Mouse (Mus musculus): ENCODE data around the gene Hacd3. TPM values are rescaled to one million over a fixed set of nuclear protein-coding genes. Genes with fewer than 3 reads are reported as not detected.

Hacd3 gene
- polyA plus RNA-seq, 1 experiment from 2014 or later: 71.9 TPM

GRCm38 (mm10) chr9:64980548-64980947 lies 40.9 kb downstream of the Hacd3 start:
- Histone ChIP-seq H3K27ac (no peak overlapping the region), H3K4me2 (no peak overlapping the region), H3K27me3 (replicated peaks) (no peaks in the 10 kb centered on the region), H3K4me1 (peaks cover 28% of the 10 kb centered on the region), H3K9ac (no peak overlapping the region), H3K4me3 (no peak overlapping the region), H3K9me3 (replicated peaks) (no peaks in the 10 kb centered on the region), H3K36me3 (peaks cover 98% of the 10 kb centered on the region)
- WGBS (ENCODE audit: insufficient replicate concordance): 76% methylated on average over 3 of the region's 3 CpGs
- ATAC-seq: no peak

GRCm38 (mm10) chr9:64960978-64961320 lies 60.5 kb downstream of the Hacd3 start:
- peak overlapping the region; percentile 75 for H3K4me2 ChIP-seq
- no peaks in the 10 kb centered on the region for H3K27me3 ChIP-seq (replicated peaks)
- WGBS (ENCODE audit: insufficient replicate concordance): 3% methylated on average over 17 of the region's 17 CpGs
- H3K4me3 ChIP-seq: peak overlapping the region; percentile 79
- H3K9me3 ChIP-seq (replicated peaks): no peaks in the 10 kb centered on the region
- peak overlapping the region; percentile 91 for H3K27ac ChIP-seq
- peak overlapping the region; percentile 86 for H3K9ac ChIP-seq
- H3K36me3 ChIP-seq: peaks cover 38% of the 10 kb centered on the region
- H3K4me1 ChIP-seq: peaks cover 34% of the 10 kb centered on the region
- peak; percentile 83 for ATAC-seq

GRCm38 (mm10) chr9:64960117-64960977 lies 61.1 kb downstream of the Hacd3 start, which contains the start of gene Ints14:
Gene Ints14, plus strand, starts transcription at chr9:64960905.
- H3K36me3 ChIP-seq: peaks cover 32% of the 10 kb centered on the region
- no peaks in the 10 kb centered on the region for H3K27me3 ChIP-seq (replicated peaks)
- ATAC-seq: peak; percentile 94
- H3K4me2 ChIP-seq: peak within 1 kb of the TSS; percentile 75
- peak within 1 kb of the TSS; percentile 79 for H3K4me3 ChIP-seq
- H3K9me3 ChIP-seq (replicated peaks): no peaks in the 10 kb centered on the region
- peaks cover 38% of the 10 kb centered on the region for H3K4me1 ChIP-seq
- H3K9ac ChIP-seq: peak within 1 kb of the TSS; percentile 86
- H3K27ac ChIP-seq: peak within 1 kb of the TSS; percentile 91
- WGBS (ENCODE audit: insufficient replicate concordance): 10% methylated on average over 29 of the region's 29 CpGs

GRCm38 (mm10) chr9:64957276-64957675 lies 64.2 kb downstream of the Hacd3 start:
- no peak overlapping the region for H3K4me3 ChIP-seq
- no peak overlapping the region for H3K27ac ChIP-seq
- peaks cover 1% of the 10 kb centered on the region for H3K36me3 ChIP-seq
- 85% methylated on average over 2 of the region's 3 CpGs for WGBS (ENCODE audit: insufficient replicate concordance)
- H3K9me3 ChIP-seq (replicated peaks): no peaks in the 10 kb centered on the region
- H3K27me3 ChIP-seq (replicated peaks): peaks cover 5% of the 10 kb centered on the region; the same call in 1 of the 2 replicates
- no peak overlapping the region for H3K4me2 ChIP-seq
- H3K9ac ChIP-seq: no peak overlapping the region
- peaks cover 57% of the 10 kb centered on the region for H3K4me1 ChIP-seq
- ATAC-seq: no peak

- Histone ChIP-seq H3K27ac (peak overlapping the region; percentile 71), H3K9me3 (replicated peaks) (no peaks in the 10 kb centered on the region), H3K27me3 (replicated peaks) (peaks cover 14% of the 10 kb centered on the region), H3K4me3 (peak overlapping the region; percentile 46), H3K4me2 (peak overlapping the region; percentile 67), H3K4me1 (peaks cover 58% of the 10 kb centered on the region), H3K36me3 (no peaks in the 10 kb centered on the region), H3K9ac (peak overlapping the region; percentile 38)
- no peak for ATAC-seq
- WGBS (ENCODE audit: insufficient replicate concordance): 6% methylated on average over 12 of the region's 12 CpGs
Measured at GRCm38 (mm10) chr9:64956337-64956736, 65.2 kb downstream of the Hacd3 start.

- Histone ChIP-seq H3K27ac (peak overlapping the region; percentile 37; the same call in 1 of the 2 replicates), H3K27me3 (replicated peaks) (peaks cover 45% of the 10 kb centered on the region), H3K36me3 (no peaks in the 10 kb centered on the region), H3K4me3 (no peak overlapping the region), H3K9ac (0 out of 2 replicates have a peak overlapping the region, but pooled peaks have one; percentile 9), H3K4me1 (peaks cover 38% of the 10 kb centered on the region), H3K4me2 (peak overlapping the region; percentile 33), H3K9me3 (replicated peaks) (no peaks in the 10 kb centered on the region)
- WGBS (ENCODE audit: insufficient replicate concordance): 19% methylated on average over 7 of the region's 7 CpGs
- ATAC-seq: peak; percentile 84
Measured at GRCm38 (mm10) chr9:64953190-64953589, 68.3 kb downstream of the Hacd3 start.

- Histone ChIP-seq H3K4me3 (no peak overlapping the region), H3K27ac (no peak overlapping the region), H3K4me1 (peaks cover 40% of the 10 kb centered on the region), H3K9ac (no peak overlapping the region), H3K36me3 (no peaks in the 10 kb centered on the region), H3K4me2 (0 out of 2 replicates have a peak overlapping the region, but pooled peaks have one; percentile 33), H3K9me3 (replicated peaks) (no peaks in the 10 kb centered on the region), H3K27me3 (replicated peaks) (peaks cover 54% of the 10 kb centered on the region)
- WGBS (ENCODE audit: insufficient replicate concordance): 29% methylated on average over 5 of the region's 5 CpGs
- no peak for ATAC-seq
Measured at GRCm38 (mm10) chr9:64952055-64952454, 69.4 kb downstream of the Hacd3 start.

- peak within 1 kb of the TSS; percentile 33; the same call in 1 of the 2 replicates for H3K4me2 ChIP-seq
- no peak within 1 kb of the TSS for H3K4me3 ChIP-seq
- H3K9ac ChIP-seq: no peak within 1 kb of the TSS
- peaks cover 54% of the 10 kb centered on the region for H3K27me3 ChIP-seq (replicated peaks)
- no peak for ATAC-seq
- 38% methylated on average over 11 of the region's 11 CpGs for WGBS (ENCODE audit: insufficient replicate concordance)
- no peak within 1 kb of the TSS for H3K27ac ChIP-seq
- no peaks in the 10 kb centered on the region for H3K9me3 ChIP-seq (replicated peaks)
- peaks cover 34% of the 10 kb centered on the region for H3K4me1 ChIP-seq
- no peaks in the 10 kb centered on the region for H3K36me3 ChIP-seq
Measured at GRCm38 (mm10) chr9:64951161-64951657, 70.3 kb downstream of the Hacd3 start, which contains the start of gene Slc24a1. Gene Slc24a1, minus strand, starts transcription at chr9:64951607.

- peaks cover 78% of the 10 kb centered on the region for H3K27me3 ChIP-seq (replicated peaks)
- H3K9ac ChIP-seq: no peak overlapping the region
- no peaks in the 10 kb centered on the region for H3K36me3 ChIP-seq
- H3K4me1 ChIP-seq: peaks cover 21% of the 10 kb centered on the region
- no peak for ATAC-seq
- H3K4me3 ChIP-seq: no peak overlapping the region
- H3K9me3 ChIP-seq (replicated peaks): no peaks in the 10 kb centered on the region
- WGBS (ENCODE audit: insufficient replicate concordance): 67% methylated on average over 9 of the region's 9 CpGs
- no peak overlapping the region for H3K27ac ChIP-seq
- no peak overlapping the region for H3K4me2 ChIP-seq
Measured at GRCm38 (mm10) chr9:64947483-64948095, 73.9 kb downstream of the Hacd3 start.

- Histone ChIP-seq H3K27ac (no peak overlapping the region), H3K4me3 (no peak overlapping the region), H3K27me3 (replicated peaks) (peaks cover 49% of the 10 kb centered on the region), H3K36me3 (no peaks in the 10 kb centered on the region), H3K9me3 (replicated peaks) (no peaks in the 10 kb centered on the region), H3K4me1 (peaks cover 24% of the 10 kb centered on the region), H3K9ac (no peak overlapping the region), H3K4me2 (no peak overlapping the region)
- WGBS (ENCODE audit: insufficient replicate concordance): 43% methylated on average over 11 of the region's 11 CpGs
- ATAC-seq: no peak
Measured at GRCm38 (mm10) chr9:64943997-64944396, 77.5 kb downstream of the Hacd3 start.

GRCm38 (mm10) chr9:64941650-64942049 lies 79.8 kb downstream of the Hacd3 start:
- Histone ChIP-seq H3K9ac (no peak overlapping the region), H3K4me2 (no peak overlapping the region), H3K9me3 (replicated peaks) (no peaks in the 10 kb centered on the region), H3K27ac (no peak overlapping the region), H3K4me3 (no peak overlapping the region), H3K36me3 (no peaks in the 10 kb centered on the region), H3K4me1 (peaks cover 40% of the 10 kb centered on the region), H3K27me3 (replicated peaks) (peaks cover 31% of the 10 kb centered on the region)
- WGBS (ENCODE audit: insufficient replicate concordance): 80% methylated on average over 4 of the region's 4 CpGs
- ATAC-seq: no peak
